16 mouse cellular contexts compared by ENCODE assay signal in genomic region chr1:56898606-56899396, GRCm38 (mm10).
DNase-seq lines count a peak whose midpoint lies in the region; ATAC-seq and TF ChIP-seq lines count a peak whose summit lies in the region.
"Had no signal": no experiment of that assay in that cellular context is flagged by ENCODE, and none has a peak within 500 bp of the region (broad histone marks: within the 10 kb centered on the region; RNA-seq: fewer than 3 reads in every experiment).

No protein-coding gene starts in this region.

- no peak for TF ChIP-seq POLR2A in brain, embryonic 14.5 days (IDR thresholded peaks at IDR 0.05; ENCODE audit: borderline replicate concordance, extremely low read depth, insufficient read depth, insufficient read length, poor library complexity, severe bottlenecking)

- TF ChIP-seq CTCF in brain, embryonic 14.5 days (IDR thresholded peaks at IDR 0.05; ENCODE audit: borderline replicate concordance, extremely low read depth, insufficient read depth, insufficient read length): no peak
- no peak for TF ChIP-seq CTCF in hindbrain, postnatal 0 days (IDR thresholded peaks at IDR 0.05; ENCODE audit: low read depth)

- H3K27ac ChIP-seq in embryonic facial prominence, embryonic 11.5 days (replicated peaks; ENCODE audit: low read depth, low read length): no peak overlapping the region
- no peak overlapping the region for H3K27ac ChIP-seq in embryonic facial prominence, embryonic 10.5 days (replicated peaks)
- H3K27ac ChIP-seq in hindbrain, postnatal 0 days: no peak overlapping the region
- H3K27ac ChIP-seq: limb, embryonic 10.5 days; midbrain, embryonic 12.5 days had no signal

- H3K27me3 ChIP-seq in embryonic facial prominence, embryonic 11.5 days (ENCODE audit: control insufficient read depth, insufficient read depth, low read length): no peaks in the 10 kb centered on the region
- no peaks in the 10 kb centered on the region for H3K27me3 ChIP-seq in embryonic facial prominence, embryonic 10.5 days (replicated peaks; ENCODE audit: low read depth, poor library complexity, severe bottlenecking)
- no peaks in the 10 kb centered on the region for H3K27me3 ChIP-seq in hindbrain, postnatal 0 days (ENCODE audit: insufficient read depth, low read length)

- no peaks in the 10 kb centered on the region for H3K9me3 ChIP-seq in embryonic facial prominence, embryonic 11.5 days (replicated peaks; ENCODE audit: control insufficient read depth, low read length)
- H3K9me3 ChIP-seq in embryonic facial prominence, embryonic 10.5 days: no peaks in the 10 kb centered on the region
- no peaks in the 10 kb centered on the region for H3K9me3 ChIP-seq in hindbrain, postnatal 0 days (ENCODE audit: low read length)
- H3K9me3 ChIP-seq: limb, embryonic 10.5 days; midbrain, embryonic 12.5 days had no signal

- no peaks in the 10 kb centered on the region; the same call in 1 of the 2 replicates for H3K36me3 ChIP-seq in embryonic facial prominence, embryonic 11.5 days (replicated peaks; ENCODE audit: control insufficient read depth, insufficient read depth, low read depth, low read length)
- H3K36me3 ChIP-seq in embryonic facial prominence, embryonic 10.5 days (replicated peaks): peaks cover 29% of the 10 kb centered on the region
- H3K36me3 ChIP-seq in hindbrain, postnatal 0 days (ENCODE audit: insufficient read depth, low read length): no peaks in the 10 kb centered on the region
- H3K36me3 ChIP-seq: G1E; midbrain, embryonic 12.5 days had no signal

- no peak for ATAC-seq in embryonic facial prominence, embryonic 11.5 days (replicated peaks; ENCODE audit: insufficient number of reproducible peaks, low FRiP score, low TSS enrichment, low read depth)
- 0 out of 2 replicates have a peak, but pooled peaks have one; percentile 18 for ATAC-seq in hindbrain, postnatal 0 days
- no peak for ATAC-seq in inflammation-experienced regulatory T-cells, adult 6 months

- DNase-seq in embryonic facial prominence, embryonic 11.5 days (ENCODE audit: low spot score): peak; percentile 5
- no peak for DNase-seq in embryonic facial prominence, embryonic 10.5 days (ENCODE audit: low spot score)
- peak; percentile 68 for DNase-seq in brain, embryonic 14.5 days (ENCODE audit: low read depth)
- no peak for DNase-seq in hindbrain, postnatal 0 days (ENCODE audit: low spot score)
- DNase-seq in kidney, postnatal 4 days: peak; percentile 15 to 47
- DNase-seq in cerebellum, postnatal 14 days: no peak
- no peak for DNase-seq in adrenal gland, adult 18-20 months (ENCODE audit: low spot score in 2 of 2)
- DNase-seq: adrenal gland, adult 2 months; heart, adult 18-20 months; lung, adult 2 months; retina, postnatal 1 day; thymus, postnatal 36 days had no signal

- no peak overlapping the region for H3K4me3 ChIP-seq in embryonic facial prominence, embryonic 11.5 days (ENCODE audit: low read depth, low read length)
- H3K4me3 ChIP-seq in embryonic facial prominence, embryonic 10.5 days: no peak overlapping the region
- H3K4me3 ChIP-seq in hindbrain, postnatal 0 days (ENCODE audit: low read length): no peak overlapping the region
- H3K4me3 ChIP-seq: limb, embryonic 10.5 days; midbrain, embryonic 12.5 days had no signal

- H3K4me1 ChIP-seq in embryonic facial prominence, embryonic 11.5 days (ENCODE audit: control insufficient read depth, insufficient read depth, low read length): no peaks in the 10 kb centered on the region
- H3K4me1 ChIP-seq in embryonic facial prominence, embryonic 10.5 days: peaks cover 6% of the 10 kb centered on the region; the same call in 1 of the 2 replicates
- no peaks in the 10 kb centered on the region for H3K4me1 ChIP-seq in hindbrain, postnatal 0 days (ENCODE audit: insufficient read depth, low read length)

- no peak overlapping the region for H3K4me2 ChIP-seq in embryonic facial prominence, embryonic 11.5 days (ENCODE audit: low read depth, low read length)
- H3K4me2 ChIP-seq in hindbrain, postnatal 0 days (ENCODE audit: low read depth, low read length): peak overlapping the region; percentile 28; the same call in 1 of the 2 replicates
- H3K4me2 ChIP-seq: midbrain, embryonic 12.5 days had no signal

- 53% methylated on average over 13 of the region's 13 CpGs for WGBS in embryonic facial prominence, embryonic 11.5 days
- 59% methylated on average over 13 of the region's 13 CpGs for WGBS in embryonic facial prominence, embryonic 10.5 days
- 61% methylated on average over 13 of the region's 13 CpGs for WGBS in hindbrain, postnatal 0 days

- no peak overlapping the region for H3K9ac ChIP-seq in embryonic facial prominence, embryonic 11.5 days (replicated peaks; ENCODE audit: low read length)
- no peak overlapping the region for H3K9ac ChIP-seq in hindbrain, postnatal 0 days (replicated peaks; ENCODE audit: low read length)
- H3K9ac ChIP-seq: midbrain, embryonic 12.5 days had no signal

Comparison
In these comparisons a context has a peak if more than half of its experiments do, and no peak if none do; other contexts are left out.
1. DNase-seq: peak in embryonic facial prominence, embryonic 11.5 days (single experiment), brain, embryonic 14.5 days (single experiment) and kidney, postnatal 4 days (2 of 2); none in embryonic facial prominence, embryonic 10.5 days (single experiment), hindbrain, postnatal 0 days (single experiment), cerebellum, postnatal 14 days (0 of 2) and adrenal gland, adult 18-20 months (0 of 2).